Mouse (Mus musculus) forebrain, embryonic 14.5 days (tissue): ENCODE results near the gene Ehbp1. TPM values are rescaled to one million over a fixed set of nuclear protein-coding genes. Genes with fewer than 3 reads are reported as not detected.

Experiments used
- ATAC-seq: fragments of 200-750 bp; cut with Nextera tagmentation; 2 replicates; pipeline ENCODE4 v1.8.0; 2017; ENCODE audit warnings: mild to moderate bottlenecking, moderate library complexity
- DNase-seq: peaks from one replicate; pipeline ENCODE4 v3.0.0-alpha.2; 2015; ENCODE audit warnings: low spot score
- H3K27ac ChIP-seq: fragments of 300-500 bp; sonication (generic); 2 replicates; pipeline ENCODE4 v1.5.1; 2014; ENCODE audit warnings: low read depth, mild to moderate bottlenecking, control low read depth, low read length, moderate library complexity
- H3K27me3 ChIP-seq: fragments of 300-500 bp; sonication (generic); replicated peaks from 2 replicates; pipeline ENCODE4 v1.6.1; 2014; ENCODE audit warnings: low read length, control low read depth, mixed read lengths; ENCODE audit not compliant: control insufficient read depth, insufficient read depth
- H3K36me3 ChIP-seq: fragments of 300-500 bp; sonication (generic); 2 replicates; pipeline ENCODE4 v1.6.1; 2014; ENCODE audit warnings: low read length, control low read depth; ENCODE audit not compliant: control insufficient read depth, insufficient read depth
- H3K4me1 ChIP-seq: fragments of 300-500 bp; sonication (generic); 2 replicates; pipeline ENCODE4 v1.6.1; 2014; ENCODE audit warnings: antibody characterized with exemption, low read length, control low read depth; ENCODE audit not compliant: control insufficient read depth, insufficient read depth
- H3K4me2 ChIP-seq: fragments of 300-500 bp; sonication (generic); 2 replicates; pipeline ENCODE4 v1.6.1; 2014; ENCODE audit warnings: mild to moderate bottlenecking, control low read depth, low read length
- H3K4me3 ChIP-seq: fragments of 300-500 bp; sonication (generic); 2 replicates; pipeline ENCODE4 v1.5.1; 2014; ENCODE audit warnings: low read depth, low read length, control low read depth
- H3K9ac ChIP-seq: fragments of 300-500 bp; sonication (generic); 2 replicates; pipeline ENCODE4 v1.6.1; 2014; ENCODE audit warnings: mild to moderate bottlenecking, low read length, control low read depth, moderate library complexity
- H3K9me3 ChIP-seq: fragments of 300-500 bp; sonication (generic); replicated peaks from 2 replicates; pipeline ENCODE4 v1.6.1; 2016; ENCODE audit warnings: low read length, control low read depth, mixed read lengths; ENCODE audit not compliant: control insufficient read depth
- WGBS: fragments of 180-500 bp; shearing (Covaris S2); extraction: QIAGEN DNeasy Blood & Tissue Kit; methylation state at CpG from one replicate; pipeline ENCODE4 v1.1.7; 2014; 5-methylcytosine and 5-hydroxymethylcytosine counted together
- polyA plus RNA-seq: library from polyadenylated mRNA; unstranded; fragments of >200 nt; fragmentation: Nextera tagmentation; extraction: Ambion mirVana; gene quantifications from 2 replicates; pipeline ENCODE4 v1.2.1, GENCODE M21; 2014

The Ehbp1 gene
- polyA plus RNA-seq, 1 experiment from 2014 or later, result 17.1 TPM

DNA sequence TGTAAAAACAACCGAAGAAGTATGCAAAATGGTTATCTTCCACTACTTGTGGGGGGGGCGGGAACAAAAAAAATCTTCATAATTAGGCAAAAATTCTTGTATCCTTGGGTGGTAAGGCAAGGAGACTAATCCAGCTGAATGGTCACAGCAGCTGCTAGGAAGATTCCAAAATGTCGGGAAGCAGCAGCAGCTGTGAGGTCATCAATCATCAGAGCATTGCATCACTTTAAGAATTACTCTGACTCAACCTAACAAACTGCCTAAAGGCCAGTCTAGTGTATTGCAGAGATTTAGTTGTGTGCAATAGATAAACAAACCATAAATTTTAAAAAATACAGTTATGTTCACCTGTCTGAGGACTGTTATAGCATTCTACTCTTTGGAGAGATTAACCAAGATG is 368.5 kb downstream of the Ehbp1 start:
- H3K27me3 ChIP-seq, result no peaks in the 10 kb centered on the region
- H3K9me3 ChIP-seq, result no peaks in the 10 kb centered on the region
- no peak overlapping the region for H3K27ac ChIP-seq
- H3K4me3 ChIP-seq, result no peak overlapping the region
- WGBS, result 82% methylated on average over 3 of the region's 3 CpGs
- DNase-seq, result no peak
- H3K4me1 ChIP-seq, result no peaks in the 10 kb centered on the region
- no peak overlapping the region for H3K4me2 ChIP-seq
- H3K9ac ChIP-seq, result no peak overlapping the region
- ATAC-seq, result no peak
- no peaks in the 10 kb centered on the region for H3K36me3 ChIP-seq

DNA sequence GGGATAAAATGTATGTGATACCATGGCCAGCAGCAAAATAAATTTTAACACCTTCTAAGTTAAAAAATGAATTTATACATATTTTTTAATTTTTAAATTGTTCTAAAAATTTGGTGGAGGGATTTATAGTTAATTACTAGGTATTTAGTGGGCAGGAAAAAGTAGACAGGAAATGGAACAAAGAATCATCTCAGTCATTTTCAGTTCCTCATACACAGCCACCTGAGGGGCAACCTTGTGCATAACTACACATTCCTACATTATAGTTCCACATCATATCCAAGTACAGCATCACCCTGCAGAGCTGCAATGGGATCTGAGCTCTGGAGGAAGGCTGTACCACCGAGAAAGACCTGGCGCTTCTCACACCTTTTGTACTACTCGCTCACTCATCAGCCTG is 373.2 kb downstream of the Ehbp1 start:
- no peaks in the 10 kb centered on the region for H3K27me3 ChIP-seq
- DNase-seq, result no peak
- no peak overlapping the region for H3K4me2 ChIP-seq
- no peak overlapping the region for H3K27ac ChIP-seq
- no peaks in the 10 kb centered on the region for H3K36me3 ChIP-seq
- 98% methylated on average over 3 of the region's 3 CpGs for WGBS
- ATAC-seq, result no peak
- H3K9ac ChIP-seq, result no peak overlapping the region
- H3K4me3 ChIP-seq, result no peak overlapping the region
- H3K4me1 ChIP-seq, result no peaks in the 10 kb centered on the region
- H3K9me3 ChIP-seq, result no peaks in the 10 kb centered on the region

Other genes with a start within 250 kb of the Ehbp1 start
- gene Tmem17, start 169.8 kb upstream of the Ehbp1 start, polyA plus RNA-seq, result 18.5 and 20.0 TPM in 2 replicates